Mouse (Mus musculus): Measurements from ENCODE around the gene Traf3ip2. TPM values are rescaled to one million over a fixed set of nuclear protein-coding genes. Genes with fewer than 3 reads are reported as not detected.

The Traf3ip2 gene
- polyA plus RNA-seq, 1 experiment from 2014 or later, result 25.8 TPM

DNA sequence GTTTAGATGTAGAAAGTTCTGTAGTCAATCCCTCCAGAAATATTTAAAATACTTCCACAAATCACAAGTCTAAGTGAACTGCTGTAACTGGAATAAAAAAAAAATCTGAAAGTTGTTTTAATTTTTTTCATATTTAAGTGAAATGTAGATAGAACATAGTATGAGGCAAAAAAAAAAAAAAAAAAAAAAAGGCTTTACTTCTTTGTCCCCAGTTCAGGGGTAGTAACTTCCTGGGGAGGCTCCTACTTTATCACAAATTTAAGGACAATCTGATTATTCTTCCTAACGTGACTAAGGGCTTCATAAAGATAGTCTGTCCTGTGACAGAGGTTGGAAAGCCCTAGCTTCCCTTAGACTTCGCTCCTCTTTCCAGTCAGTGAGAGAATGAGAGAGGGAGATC is 79.4 kb downstream of the Traf3ip2 start:
- H3K4me1 ChIP-seq (replicated peaks), result no peaks in the 10 kb centered on the region
- no peaks in the 10 kb centered on the region for H3K9me3 ChIP-seq
- no peak overlapping the region for H3K27ac ChIP-seq
- ATAC-seq, result no peak
- no peaks in the 10 kb centered on the region for H3K27me3 ChIP-seq (replicated peaks)
- no peak overlapping the region for H3K4me3 ChIP-seq (replicated peaks)
- 62% methylated on average over 2 of the region's 2 CpGs for WGBS
- no peak overlapping the region for H3K9ac ChIP-seq
- no peak overlapping the region for H3K4me2 ChIP-seq (replicated peaks)
- H3K36me3 ChIP-seq, result no peaks in the 10 kb centered on the region

Other genes starting within 250 kb of the Traf3ip2 start
- gene Fyn, start 244.1 kb upstream of the Traf3ip2 start, polyA plus RNA-seq (2015; fragmentation: Nextera tagmentation; extraction: Ambion mirVana), result 21.3 and 23.4 TPM in 2 replicates
- 13.5 and 13.7 TPM in 2 replicates for gene Rev3l, start 119.2 kb downstream of the Traf3ip2 start, polyA plus RNA-seq (2015; fragmentation: Nextera tagmentation; extraction: Ambion mirVana)